Mouse (Mus musculus): Measurements from ENCODE around the gene Isca2. TPM values are rescaled to one million over a fixed set of nuclear protein-coding genes. Genes with fewer than 3 reads are reported as not detected.

Isca2 gene
- total RNA-seq, 1 experiment from 2014 or later: 29.6 TPM

- ATAC-seq (ENCODE audit: extremely low read depth, insufficient number of reproducible peaks, low FRiP score, poor library complexity, severe bottlenecking): no peak
These were observed 37.8 kb downstream of the Isca2 start for GRCm38 (mm10) chr12:84810810-84811209.

GRCm38 (mm10) chr12:84811510-84811909 is 38.5 kb downstream of the Isca2 start:
- no peak for ATAC-seq (ENCODE audit: extremely low read depth, insufficient number of reproducible peaks, low FRiP score, poor library complexity, severe bottlenecking)

- no peak for ATAC-seq (ENCODE audit: extremely low read depth, insufficient number of reproducible peaks, low FRiP score, poor library complexity, severe bottlenecking)
These were observed 39.0 kb downstream of the Isca2 start for GRCm38 (mm10) chr12:84812004-84812403.

DNA sequence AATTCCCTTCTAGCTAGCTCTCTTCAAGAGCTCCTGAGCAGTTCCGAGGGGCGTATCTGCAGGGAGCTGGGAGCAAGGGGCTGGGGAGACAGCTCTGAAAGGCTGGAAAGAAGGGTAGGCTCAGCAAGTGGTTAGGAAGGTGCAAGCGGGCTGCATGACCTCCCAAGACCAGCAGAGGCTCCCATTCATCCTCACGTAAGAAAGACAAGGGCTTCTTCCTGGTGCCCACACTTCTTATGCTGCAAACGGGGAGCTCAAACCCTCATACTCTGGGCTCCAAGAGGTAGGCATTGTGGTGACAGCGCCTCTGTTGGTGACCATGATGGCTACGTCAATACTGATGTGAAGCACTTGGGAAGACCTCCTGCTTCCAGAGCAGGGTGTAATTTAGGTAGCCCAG is 40.7 kb downstream of the Isca2 start:
- ATAC-seq (ENCODE audit: extremely low read depth, insufficient number of reproducible peaks, low FRiP score, poor library complexity, severe bottlenecking): no peak

DNA sequence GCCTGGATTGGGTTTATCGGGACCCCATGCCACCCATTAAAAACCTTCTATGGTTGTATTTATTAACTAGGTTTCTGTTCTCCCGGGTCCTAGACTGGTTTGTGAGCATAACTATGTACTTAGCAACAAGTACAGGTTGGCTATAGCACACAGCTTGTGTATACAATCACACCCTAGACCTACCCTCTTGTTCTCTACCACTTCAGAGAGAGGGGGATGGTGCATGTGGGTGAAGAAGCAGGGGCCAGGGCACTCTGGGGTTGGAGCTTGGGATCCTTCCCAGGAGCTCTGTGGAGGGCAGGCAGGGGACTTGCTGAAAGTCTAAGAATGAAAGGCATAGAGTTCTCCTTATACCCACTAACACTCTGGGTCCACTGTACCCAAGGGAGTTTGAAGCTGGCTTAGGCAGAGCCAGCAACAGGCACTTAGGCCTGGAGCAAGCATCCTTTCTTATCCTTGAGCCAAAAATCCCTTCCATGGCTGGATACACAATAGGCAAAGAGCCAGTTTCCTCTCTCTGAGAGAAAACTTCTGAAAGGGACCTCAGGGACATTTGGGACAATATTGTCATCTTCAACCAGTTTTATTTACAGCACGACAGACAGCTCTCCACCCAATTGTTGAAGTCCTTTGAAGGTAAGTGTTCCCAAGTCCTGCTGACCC is 41.7 kb downstream of the Isca2 start:
- ATAC-seq (ENCODE audit: extremely low read depth, insufficient number of reproducible peaks, low FRiP score, poor library complexity, severe bottlenecking): no peak

GRCm38 (mm10) chr12:84818496-84818895 is 45.4 kb downstream of the Isca2 start:
- no peak for ATAC-seq (ENCODE audit: extremely low read depth, insufficient number of reproducible peaks, low FRiP score, poor library complexity, severe bottlenecking)

DNA sequence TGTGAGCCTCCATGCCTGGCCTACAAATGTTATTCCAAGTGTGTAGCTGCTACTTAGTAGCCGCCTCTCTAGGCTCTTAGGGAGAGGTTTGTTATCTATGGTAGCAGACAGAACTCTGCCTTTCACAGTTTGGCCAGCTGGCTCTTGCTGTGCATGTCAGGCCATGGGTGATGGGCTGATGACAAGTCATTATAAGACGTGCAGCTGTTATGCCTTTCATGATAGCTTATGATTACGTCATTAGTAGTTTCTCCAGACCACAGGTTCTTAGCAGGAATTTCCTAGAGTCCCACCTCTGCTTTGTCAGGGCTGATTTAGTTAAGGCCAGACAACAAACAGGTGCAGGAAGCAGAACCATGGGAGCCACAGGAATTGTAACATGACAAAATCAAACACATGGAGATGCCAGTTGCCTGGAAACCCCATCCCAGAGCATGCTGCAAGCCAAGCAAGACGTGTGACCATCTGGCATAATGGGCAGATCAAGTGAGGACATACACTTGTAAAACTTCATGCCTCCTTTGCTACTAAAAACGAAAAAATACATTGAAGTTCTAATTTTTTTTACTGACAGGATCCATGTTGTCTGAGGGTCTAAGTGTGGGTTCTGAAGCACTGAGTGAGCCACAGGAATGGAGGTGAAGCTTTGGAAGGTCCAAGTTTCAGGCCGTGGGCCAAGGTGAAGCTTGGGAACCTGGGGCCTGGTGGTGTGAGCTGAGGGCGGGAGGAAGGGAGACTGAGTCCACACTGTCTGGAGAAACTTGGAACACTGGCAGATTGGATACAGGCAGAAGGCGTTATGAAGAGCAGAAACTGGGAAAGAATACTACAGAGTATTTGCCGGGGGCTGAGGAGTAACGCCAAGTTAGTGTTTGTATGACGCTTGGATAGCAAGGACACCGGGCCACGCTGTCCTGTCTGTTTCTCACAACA is 46.5 kb downstream of the Isca2 start:
- no peak for ATAC-seq (ENCODE audit: extremely low read depth, insufficient number of reproducible peaks, low FRiP score, poor library complexity, severe bottlenecking)

DNA sequence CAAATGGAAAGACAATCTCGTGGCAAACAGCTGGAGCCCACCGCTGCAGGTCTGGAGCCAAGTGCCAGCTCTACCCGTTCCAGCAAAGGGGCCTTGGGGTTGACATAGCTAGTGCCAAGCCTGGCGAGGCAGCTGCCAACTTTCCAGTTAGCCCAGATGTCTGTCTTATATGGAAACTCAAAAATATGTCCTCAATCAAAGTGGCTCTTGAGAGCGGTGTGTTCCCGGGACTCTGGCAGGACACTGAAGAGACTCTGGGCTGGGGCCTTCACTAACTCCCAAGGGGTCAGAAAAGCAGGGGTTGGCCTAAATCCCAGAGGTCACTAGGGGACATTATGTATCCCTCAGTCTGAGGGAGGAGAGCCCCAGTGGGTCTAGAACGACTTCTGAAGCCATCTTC is 50.5 kb downstream of the Isca2 start:
- no peak for ATAC-seq (ENCODE audit: extremely low read depth, insufficient number of reproducible peaks, low FRiP score, poor library complexity, severe bottlenecking)

GRCm38 (mm10) chr12:84824203-84824602 is 51.2 kb downstream of the Isca2 start:
- ATAC-seq (ENCODE audit: extremely low read depth, insufficient number of reproducible peaks, low FRiP score, poor library complexity, severe bottlenecking): no peak

Other genes with a start within 250 kb of the Isca2 start
- gene Vsx2, start 203.5 kb upstream of the Isca2 start, total RNA-seq (2017): not detected in 2 replicates
- 12.8 and 15.3 TPM in 2 replicates for gene Abcd4, start 155.8 kb upstream of the Isca2 start, total RNA-seq (2017)
- not detected in 2 replicates for gene Vrtn, start 132.2 kb upstream of the Isca2 start, total RNA-seq (2017)
- gene Syndig1l, start 74.4 kb upstream of the Isca2 start, total RNA-seq (2017): not detected in 2 replicates
- gene Npc2, start 99 bp upstream of the Isca2 start, total RNA-seq (2017): 49.1 and 54.0 TPM in 2 replicates
- 0.12 TPM in 2 replicates for gene Ltbp2, start 103.3 kb downstream of the Isca2 start, total RNA-seq (2017)
- gene Fcf1, start 197.6 kb downstream of the Isca2 start, total RNA-seq (2017): 90.1 and 92.3 TPM in 2 replicates
- 45.1 and 48.8 TPM in 2 replicates for gene Arel1, start 197.6 kb downstream of the Isca2 start, total RNA-seq (2017)
- 61.8 and 67.9 TPM in 2 replicates for gene Ylpm1, start 223.1 kb downstream of the Isca2 start, total RNA-seq (2017)